In the genomic region with DNA sequence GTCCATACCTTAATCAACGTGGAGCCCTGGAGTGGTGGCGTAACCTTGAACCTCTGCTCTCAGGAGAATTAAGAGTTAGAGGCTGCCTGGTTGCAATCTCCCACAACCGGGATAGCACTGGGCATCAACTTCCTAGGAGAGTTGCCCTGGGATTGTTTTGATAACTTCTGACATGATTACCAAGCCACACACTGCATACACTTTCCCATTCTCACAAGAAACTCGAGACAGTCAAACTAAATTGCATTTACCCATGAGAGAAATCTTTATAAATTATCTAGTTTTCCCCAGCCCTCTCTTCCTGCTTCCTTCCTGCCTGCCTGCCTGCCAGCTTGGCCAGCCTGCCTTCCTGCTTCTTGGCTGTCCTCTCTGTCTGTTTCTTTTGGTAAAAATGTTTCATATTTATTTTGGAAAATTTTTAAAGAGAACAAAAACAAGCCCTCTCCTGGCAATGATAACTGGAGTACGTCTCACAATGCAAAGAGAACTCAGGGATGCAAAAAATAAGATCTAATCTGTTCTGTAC, we compare ENCODE assay signal across 21 mouse cellular contexts. TPM values are rescaled to one million over a fixed set of nuclear protein-coding genes. Genes with fewer than 3 reads are reported as not detected.
DNase-seq lines count a peak whose midpoint lies in the region; ATAC-seq lines count a peak whose summit lies in the region.
"Had no signal": no experiment of that assay in that cellular context is flagged by ENCODE, and none has a peak within 500 bp of the region (broad histone marks: within the 10 kb centered on the region; RNA-seq: fewer than 3 reads in every experiment).

No protein-coding gene starts in this region.

- 44% methylated on average over 5 of the region's 5 CpGs for WGBS in heart, embryonic 12.5 days
- 33% methylated on average over 5 of the region's 5 CpGs for WGBS in kidney, embryonic 14.5 days

- no peak overlapping the region for H3K4me3 ChIP-seq in heart, embryonic 12.5 days
- H3K4me3 ChIP-seq in kidney, embryonic 14.5 days (ENCODE audit: low read length) = no peak overlapping the region
- H3K4me3 ChIP-seq: forebrain, embryonic 15.5 days; heart, embryonic 15.5 days; limb, embryonic 12.5 days; liver, embryonic 15.5 days; midbrain, embryonic 12.5 days; neural tube, embryonic 12.5 days had no signal

- no peak overlapping the region for H3K9ac ChIP-seq in heart, embryonic 12.5 days
- H3K9ac ChIP-seq in kidney, embryonic 14.5 days (ENCODE audit: low read depth, low read length) = no peak overlapping the region
- H3K9ac ChIP-seq: forebrain, embryonic 15.5 days; heart, embryonic 15.5 days; hindbrain, embryonic 14.5 days; limb, embryonic 12.5 days; liver, embryonic 15.5 days; midbrain, embryonic 12.5 days; neural tube, embryonic 12.5 days had no signal

- no peak overlapping the region for H3K4me2 ChIP-seq in heart, embryonic 12.5 days
- no peak overlapping the region for H3K4me2 ChIP-seq in kidney, embryonic 14.5 days (replicated peaks; ENCODE audit: low read depth, low read length)
- H3K4me2 ChIP-seq: forebrain, embryonic 15.5 days; heart, embryonic 15.5 days; hindbrain, embryonic 14.5 days; limb, embryonic 12.5 days; liver, embryonic 15.5 days; midbrain, embryonic 12.5 days; neural tube, embryonic 12.5 days had no signal

- H3K4me1 ChIP-seq in heart, embryonic 12.5 days (replicated peaks) = peaks cover 2% of the 10 kb centered on the region; the same call in 1 of the 2 replicates
- H3K4me1 ChIP-seq in kidney, embryonic 14.5 days (ENCODE audit: control insufficient read depth, insufficient read depth, low read length) = peaks cover 29% of the 10 kb centered on the region
- H3K4me1 ChIP-seq: forebrain, embryonic 15.5 days had no signal

- ATAC-seq in heart, embryonic 12.5 days (ENCODE audit: insufficient number of reproducible peaks, low FRiP score) = no peak
- ATAC-seq in kidney, embryonic 14.5 days (ENCODE audit: low FRiP score, low TSS enrichment) = no peak
- ATAC-seq: forebrain, embryonic 15.5 days had no signal

- no peak overlapping the region for H3K27ac ChIP-seq in heart, embryonic 12.5 days (ENCODE audit: poor library complexity, severe bottlenecking)
- H3K27ac ChIP-seq in kidney, embryonic 14.5 days (ENCODE audit: low read depth, low read length) = peak overlapping the region; percentile 38; the same call in 1 of the 2 replicates
- H3K27ac ChIP-seq: forebrain, embryonic 15.5 days; heart, embryonic 15.5 days; hindbrain, embryonic 14.5 days; limb, embryonic 12.5 days; liver, embryonic 15.5 days; midbrain, embryonic 12.5 days; neural tube, embryonic 12.5 days; stomach, postnatal 0 days had no signal

- H3K9me3 ChIP-seq in heart, embryonic 12.5 days (replicated peaks) = 0 out of 2 replicates have a peak, but pooled peaks cover 4% of the 10 kb centered on the region
- H3K9me3 ChIP-seq in kidney, embryonic 14.5 days (ENCODE audit: control insufficient read depth, low read length) = no peaks in the 10 kb centered on the region
- H3K9me3 ChIP-seq: forebrain, embryonic 15.5 days; heart, embryonic 15.5 days; liver, embryonic 15.5 days; midbrain, embryonic 12.5 days; neural tube, embryonic 12.5 days had no signal

- no peaks in the 10 kb centered on the region for H3K36me3 ChIP-seq in heart, embryonic 12.5 days
- H3K36me3 ChIP-seq in kidney, embryonic 14.5 days (ENCODE audit: control insufficient read depth, insufficient read depth, low read length) = no peaks in the 10 kb centered on the region
- H3K36me3 ChIP-seq: forebrain, embryonic 15.5 days; heart, embryonic 15.5 days; limb, embryonic 12.5 days; liver, embryonic 15.5 days; midbrain, embryonic 12.5 days; neural tube, embryonic 12.5 days had no signal

- H3K27me3 ChIP-seq in heart, embryonic 12.5 days (replicated peaks) = no peaks in the 10 kb centered on the region
- H3K27me3 ChIP-seq in kidney, embryonic 14.5 days (ENCODE audit: control insufficient read depth, insufficient read depth, low read length) = no peaks in the 10 kb centered on the region
- H3K27me3 ChIP-seq: CH12.LX; forebrain, embryonic 15.5 days; heart, embryonic 15.5 days; limb, embryonic 12.5 days; liver, embryonic 15.5 days; midbrain, embryonic 12.5 days; neural tube, embryonic 12.5 days had no signal

- DNase-seq in heart, adult 11 months = peak; percentile 78
- DNase-seq in kidney, adult 8-10 months = no peak
- peak; percentile 51 for DNase-seq in 3T3-L1 (ENCODE audit: low read depth, low spot score)
- DNase-seq in adipocyte (ENCODE audit: low spot score) = peak; percentile 89
- DNase-seq in embryo, embryonic 11 days = no peak
- DNase-seq: adrenal gland, postnatal 10 days; cerebellum, adult 9-11 months; lung, postnatal 10 days; right cerebral cortex, adult 18-20 months; thymus, postnatal 14 days had no signal

RNA-seq across cellular contexts. Expression of gene Etnk1, which starts 17.2 kb away (rescaled TPM):
- 23.5 and 24.0 TPM in 2 replicates for polyA plus RNA-seq in heart, embryonic 12.5 days (2016; fragmentation: Nextera tagmentation; extraction: Ambion mirVana)
- polyA plus RNA-seq in kidney, embryonic 14.5 days (2014; fragmentation: Nextera tagmentation; extraction: Ambion mirVana) = 19.7 and 33.1 TPM in 2 replicates

RNA-seq across cellular contexts. Expression of gene C2cd5, which starts 49.9 kb away (rescaled TPM):
- 25.1 and 25.6 TPM in 2 replicates for polyA plus RNA-seq in heart, embryonic 12.5 days (2016; fragmentation: Nextera tagmentation; extraction: Ambion mirVana)
- 16.8 and 34.5 TPM in 2 replicates for polyA plus RNA-seq in kidney, embryonic 14.5 days (2014; fragmentation: Nextera tagmentation; extraction: Ambion mirVana)

Comparison
In these comparisons a context has a peak if more than half of its experiments do, and no peak if none do; other contexts are left out.
1. DNase-seq: peak in heart, adult 11 months (single experiment), 3T3-L1 (single experiment) and adipocyte (single experiment); none in kidney, adult 8-10 months (0 of 2) and embryo, embryonic 11 days (single experiment).